Mouse (Mus musculus) adrenal gland, postnatal 14 days (tissue): ENCODE measurements around the gene Rflnb. TPM values are rescaled to one million over a fixed set of nuclear protein-coding genes. Genes with fewer than 3 reads are reported as not detected.

ENCODE experiments used
- DNase-seq: peaks from one replicate; pipeline ENCODE4 v3.0.0; 2021; ENCODE audit warnings: mixed read lengths
- long read RNA-seq, 2 experiments: library from polyadenylated mRNA; stranded (forward); transcript quantifications; one replicate each; pipeline ENCODE4 v2.0.0; 2021
- total RNA-seq: library from RNA; stranded (reverse); gene quantifications from 2 replicates; pipeline ENCODE4 v1.2.3, GENCODE M21; 2021

Gene Rflnb
- total RNA-seq: 53.4 and 64.1 TPM in 2 replicates
- long read RNA-seq, experiment 1, transcript Rflnb-201 (3 exons, 3,512 nt): major isoform, 29 of 44 reads
- long read RNA-seq, experiment 1, partial matches to known transcripts: 15 of 44 reads
- long read RNA-seq, experiment 1, other reads (novel, unspliced or antisense): 0 of 44 reads
- long read RNA-seq, experiment 2, transcript Rflnb-201 (3 exons, 3,512 nt): major isoform, 26 of 39 reads
- long read RNA-seq, experiment 2, partial matches to known transcripts: 0 of 39 reads
- long read RNA-seq, experiment 2, other reads (novel, unspliced or antisense): 13 of 39 reads

- DNase-seq: peak; percentile 96
Observed at GRCm38 (mm10) chr11:76027139-76028071, at the start of gene Rflnb. Gene Rflnb (minus strand): TSS chr11:76027782.

GRCm38 (mm10) chr11:76077341-76077740, 49.8 kb upstream of the Rflnb start:
- peak; percentile 66 for DNase-seq

GRCm38 (mm10) chr11:76074296-76075093, 46.9 kb upstream of the Rflnb start:
- DNase-seq: no peak

GRCm38 (mm10) chr11:76069816-76070215, 42.2 kb upstream of the Rflnb start:
- DNase-seq: peak; percentile 26

- no peak for DNase-seq
Observed at GRCm38 (mm10) chr11:76066563-76067156, 39.1 kb upstream of the Rflnb start.

GRCm38 (mm10) chr11:76065521-76066095, 38.0 kb upstream of the Rflnb start:
- peak; percentile 69 for DNase-seq

- no peak for DNase-seq
Observed at GRCm38 (mm10) chr11:76064411-76064810, 36.8 kb upstream of the Rflnb start.

- DNase-seq: no peak
Observed at GRCm38 (mm10) chr11:76060906-76061305, 33.3 kb upstream of the Rflnb start.

- DNase-seq: peak; percentile 24
Observed at GRCm38 (mm10) chr11:76059971-76060370, 32.4 kb upstream of the Rflnb start.

GRCm38 (mm10) chr11:76056487-76056886, 28.9 kb upstream of the Rflnb start:
- no peak for DNase-seq

GRCm38 (mm10) chr11:76052496-76052895, 24.9 kb upstream of the Rflnb start:
- no peak for DNase-seq

- no peak for DNase-seq
Observed at GRCm38 (mm10) chr11:76050967-76051512, 23.5 kb upstream of the Rflnb start.

- DNase-seq: no peak
Observed at GRCm38 (mm10) chr11:76050509-76050908, 22.9 kb upstream of the Rflnb start.

- no peak for DNase-seq
Observed at GRCm38 (mm10) chr11:76045367-76045766, 17.8 kb upstream of the Rflnb start.

GRCm38 (mm10) chr11:76044468-76044867, 16.9 kb upstream of the Rflnb start:
- DNase-seq: no peak

GRCm38 (mm10) chr11:76042882-76043281, 15.3 kb upstream of the Rflnb start:
- peak; percentile 39 for DNase-seq

GRCm38 (mm10) chr11:76042041-76042638, 14.6 kb upstream of the Rflnb start:
- no peak for DNase-seq

GRCm38 (mm10) chr11:76040761-76041376, 13.3 kb upstream of the Rflnb start:
- no peak for DNase-seq

- DNase-seq: no peak
Observed at GRCm38 (mm10) chr11:76040106-76040505, 12.5 kb upstream of the Rflnb start.
